Mouse (Mus musculus) hindbrain, embryonic 13.5 days (tissue): Measurements from ENCODE around the gene Fbxo46. TPM values are rescaled to one million over a fixed set of nuclear protein-coding genes. Genes with fewer than 3 reads are reported as not detected.

Source experiments
- ATAC-seq: fragments of 200-750 bp; cut with Nextera tagmentation; 2 replicates; pipeline ENCODE4 v1.8.0; 2017; ENCODE audit warnings: moderate TSS enrichment; ENCODE audit not compliant: low FRiP score
- H3K27ac ChIP-seq: fragments of 300-500 bp; sonication (generic); 2 replicates; pipeline ENCODE4 v1.5.1; 2015; ENCODE audit warnings: inconsistent platforms, mild to moderate bottlenecking, moderate library complexity
- H3K27me3 ChIP-seq: fragments of 300-500 bp; sonication (generic); 2 replicates; pipeline ENCODE4 v1.6.1; 2015; ENCODE audit warnings: mild to moderate bottlenecking, inconsistent platforms
- H3K36me3 ChIP-seq: fragments of 300-500 bp; sonication (generic); 2 replicates; pipeline ENCODE4 v1.6.1; 2015; ENCODE audit warnings: mild to moderate bottlenecking, inconsistent platforms
- H3K4me1 ChIP-seq: fragments of 300-500 bp; sonication (generic); replicated peaks from 2 replicates; pipeline ENCODE4 v1.6.1; 2015; ENCODE audit warnings: inconsistent platforms
- H3K4me2 ChIP-seq: fragments of 300-500 bp; sonication (generic); 2 replicates; pipeline ENCODE4 v1.6.1; 2015; ENCODE audit warnings: inconsistent platforms, mild to moderate bottlenecking, moderate library complexity
- H3K4me3 ChIP-seq: fragments of 300-500 bp; sonication (generic); 2 replicates; pipeline ENCODE4 v1.5.1; 2015; ENCODE audit warnings: mild to moderate bottlenecking, inconsistent platforms
- H3K9ac ChIP-seq: fragments of 300-500 bp; sonication (generic); 2 replicates; pipeline ENCODE4 v1.6.1; 2015; ENCODE audit warnings: mild to moderate bottlenecking, inconsistent platforms
- H3K9me3 ChIP-seq: fragments of 300-500 bp; sonication (generic); 2 replicates; pipeline ENCODE4 v1.6.1; 2016; ENCODE audit warnings: inconsistent platforms
- WGBS: fragments of 180-500 bp; shearing (Covaris S2); methylation state at CpG from one replicate; pipeline ENCODE4 v1.1.7; 2015; 5-methylcytosine and 5-hydroxymethylcytosine counted together
- microRNA counts: library from miRNA; unstranded; fragments of <30 nt; microRNA quantifications from one replicate; lab custom pipeline; 2016
- microRNA-seq: library from miRNA; unstranded; fragments of <30 nt; microRNA quantifications from one replicate; pipeline ENCODE4, GENCODE M21; 2016
- polyA plus RNA-seq: library from polyadenylated mRNA; unstranded; fragments of >200 nt; fragmentation: Nextera tagmentation; extraction: Ambion mirVana; gene quantifications from 2 replicates; pipeline ENCODE4 v1.2.1, GENCODE M21; 2015

The Fbxo46 gene
- polyA plus RNA-seq, 1 experiment from 2014 or later, result 18.9 TPM

DNA sequence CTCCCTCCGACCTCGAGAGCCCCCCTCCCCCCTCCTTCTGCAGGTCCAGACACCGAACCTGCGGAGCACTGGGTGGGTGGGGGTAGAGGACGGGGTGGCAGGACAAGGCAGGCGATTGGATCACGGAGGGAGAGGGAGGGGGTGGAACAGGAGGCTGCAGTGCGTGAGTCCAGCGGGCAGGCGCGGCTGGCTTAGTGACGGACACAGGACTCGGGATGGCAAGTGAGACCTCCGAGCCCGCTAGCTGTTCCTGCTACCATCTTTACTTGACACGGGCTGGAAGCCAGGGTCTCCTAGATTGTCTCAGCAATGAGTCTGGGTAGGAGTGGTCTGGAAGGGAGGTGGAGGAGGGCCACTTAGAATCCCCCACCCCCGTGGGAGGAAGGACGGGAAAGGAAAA, 58.4 kb downstream of the Fbxo46 start:
- Histone ChIP-seq H3K27me3 (peaks cover 57% of the 10 kb centered on the region), H3K4me1 (peaks cover 44% of the 10 kb centered on the region), H3K4me3 (peak overlapping the region; percentile 67), H3K9me3 (no peaks in the 10 kb centered on the region), H3K9ac (peak overlapping the region; percentile 60), H3K36me3 (peaks cover 17% of the 10 kb centered on the region), H3K4me2 (peak overlapping the region; percentile 76), H3K27ac (no peak overlapping the region)
- WGBS, result 14% methylated on average over 18 of the region's 18 CpGs
- ATAC-seq, result no peak

DNA sequence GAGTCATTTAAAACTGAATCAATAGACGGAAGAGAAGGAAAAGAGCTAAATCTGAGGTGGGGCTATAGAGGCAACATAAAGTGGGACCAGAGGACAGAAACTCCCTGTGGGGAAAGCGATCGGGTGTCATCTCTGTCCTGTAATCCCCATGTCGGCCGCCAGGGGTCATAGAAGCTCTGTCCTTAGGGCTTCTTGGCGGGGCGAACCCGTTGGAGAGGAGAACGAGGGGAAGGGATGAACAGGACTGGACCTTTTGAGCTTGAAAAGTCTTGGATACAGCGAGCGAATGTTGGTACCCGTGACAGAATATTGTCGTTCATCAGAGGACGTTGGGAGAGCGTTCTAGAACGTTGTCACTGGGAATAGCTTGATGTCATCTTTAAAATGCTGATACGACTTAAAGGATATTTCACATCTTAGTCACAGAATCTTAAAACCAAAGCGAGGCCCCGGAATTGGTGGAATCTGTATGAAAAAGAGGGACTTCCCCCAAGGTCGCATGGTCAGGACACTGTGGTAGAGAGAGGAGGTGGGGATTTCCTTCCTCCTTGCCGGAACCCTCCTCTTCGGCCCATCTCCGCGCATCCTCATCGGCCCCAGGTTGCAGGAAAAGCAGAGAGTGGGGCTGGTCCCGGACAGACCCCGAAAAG, 58.9 kb downstream of the Fbxo46 start:
- Histone ChIP-seq H3K4me3 (peak overlapping the region; percentile 67), H3K9me3 (no peaks in the 10 kb centered on the region), H3K27ac (no peak overlapping the region), H3K9ac (peak overlapping the region; percentile 60; the same call in 1 of the 2 replicates), H3K4me2 (peak overlapping the region; percentile 76), H3K36me3 (peaks cover 20% of the 10 kb centered on the region), H3K27me3 (peaks cover 54% of the 10 kb centered on the region), H3K4me1 (peaks cover 41% of the 10 kb centered on the region)
- ATAC-seq, result no peak
- 5% methylated on average over 27 of the region's 27 CpGs for WGBS

DNA sequence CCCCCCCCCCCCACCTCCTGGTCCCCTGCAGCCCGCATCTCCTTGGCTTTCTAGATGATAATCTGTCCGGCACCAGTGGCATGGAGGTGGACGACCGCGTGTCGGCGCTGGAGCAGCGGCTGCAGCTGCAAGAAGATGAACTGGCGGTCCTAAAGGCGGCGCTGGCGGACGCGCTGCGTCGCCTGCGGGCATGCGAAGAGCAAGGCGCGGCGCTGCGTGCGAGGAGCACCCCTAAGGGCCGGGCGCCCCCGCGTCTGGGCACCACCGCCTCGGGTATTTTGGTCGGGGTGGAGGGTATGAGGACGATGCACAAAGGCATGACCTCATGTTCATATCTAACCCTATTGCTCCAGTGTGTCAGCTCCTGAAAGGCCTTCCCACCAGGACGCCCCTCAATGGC, 59.5 kb downstream of the Fbxo46 start:
- 1% methylated on average over 31 of the region's 32 CpGs for WGBS
- peak overlapping the region; percentile 49; the same call in 1 of the 2 replicates for H3K9ac ChIP-seq
- H3K36me3 ChIP-seq, result peaks cover 24% of the 10 kb centered on the region

DNA sequence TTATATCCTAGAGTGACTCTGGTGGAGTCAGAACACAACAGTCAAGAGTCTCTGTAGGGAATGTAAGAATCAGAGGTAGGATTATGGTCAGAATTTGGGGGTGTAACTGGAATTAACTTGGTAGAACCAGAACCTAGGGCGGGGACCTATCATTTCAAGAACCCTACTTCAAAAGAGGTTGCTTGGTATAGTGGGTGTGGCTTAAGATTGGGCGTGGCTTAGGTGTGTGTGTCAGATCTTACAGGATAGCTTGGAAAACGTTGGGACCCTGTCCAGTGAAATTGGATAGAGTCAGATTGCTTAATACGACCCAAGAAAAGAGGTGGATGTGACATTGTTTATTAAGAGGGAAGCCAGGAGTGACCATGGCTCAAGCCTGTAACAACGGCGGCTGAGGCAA, 60.3 kb downstream of the Fbxo46 start:
- H3K36me3 ChIP-seq, result peaks cover 24% of the 10 kb centered on the region
- peaks cover 52% of the 10 kb centered on the region for H3K4me1 ChIP-seq
- peak overlapping the region; percentile 67; the same call in 1 of the 2 replicates for H3K4me3 ChIP-seq
- H3K27ac ChIP-seq, result no peak overlapping the region
- no peak for ATAC-seq
- H3K4me2 ChIP-seq, result no peak overlapping the region
- no peaks in the 10 kb centered on the region for H3K9me3 ChIP-seq
- H3K27me3 ChIP-seq, result peaks cover 48% of the 10 kb centered on the region
- H3K9ac ChIP-seq, result no peak overlapping the region; the same call in 1 of the 2 replicates
- 41% methylated on average over 6 of the region's 6 CpGs for WGBS

More for the DNA sequence above, 59.5 kb downstream of the Fbxo46 start:
- Histone ChIP-seq H3K4me1 (peaks cover 44% of the 10 kb centered on the region), H3K4me3 (peak overlapping the region; percentile 67), H3K27ac (no peak overlapping the region), H3K9me3 (no peaks in the 10 kb centered on the region), H3K4me2 (peak overlapping the region; percentile 76), H3K27me3 (peaks cover 48% of the 10 kb centered on the region)
- ATAC-seq, result no peak

DNA sequence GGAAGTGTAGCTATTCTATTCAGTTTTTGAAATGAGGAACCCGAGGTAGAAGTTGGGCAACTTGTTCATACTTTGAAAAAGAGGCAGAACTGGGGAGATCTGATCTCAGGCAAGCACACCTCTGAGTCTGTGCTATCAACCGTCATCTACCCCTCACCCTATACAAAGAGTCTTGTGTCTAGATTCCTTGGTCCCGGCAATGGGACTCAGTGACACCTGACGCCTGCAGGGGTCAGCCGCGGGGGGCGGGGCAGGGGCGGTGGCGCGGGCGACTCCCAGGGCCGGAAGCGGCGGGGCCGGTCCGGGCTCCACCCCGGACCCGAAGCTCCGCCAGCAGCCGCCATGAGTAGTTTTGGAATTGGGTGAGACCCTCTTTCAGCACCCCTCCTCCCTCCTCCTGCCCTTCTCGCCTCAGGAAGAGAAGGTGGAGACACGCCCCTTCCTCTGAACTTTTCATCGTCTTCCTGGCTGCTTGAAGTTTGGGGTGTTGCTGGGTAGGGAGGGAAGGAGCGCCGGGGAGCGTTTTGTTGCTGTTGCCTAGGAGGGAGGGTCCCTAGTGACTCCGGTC, 61.3 kb downstream of the Fbxo46 start:
- Histone ChIP-seq H3K9me3 (no peaks in the 10 kb centered on the region), H3K4me3 (peak overlapping the region; percentile 34), H3K4me1 (peaks cover 59% of the 10 kb centered on the region), H3K27me3 (peaks cover 48% of the 10 kb centered on the region), H3K36me3 (peaks cover 32% of the 10 kb centered on the region), H3K4me2 (peak overlapping the region; percentile 52), H3K27ac (no peak overlapping the region), H3K9ac (peak overlapping the region; percentile 65)
- 4% methylated on average over 26 of the region's 27 CpGs for WGBS
- no peak for ATAC-seq

DNA sequence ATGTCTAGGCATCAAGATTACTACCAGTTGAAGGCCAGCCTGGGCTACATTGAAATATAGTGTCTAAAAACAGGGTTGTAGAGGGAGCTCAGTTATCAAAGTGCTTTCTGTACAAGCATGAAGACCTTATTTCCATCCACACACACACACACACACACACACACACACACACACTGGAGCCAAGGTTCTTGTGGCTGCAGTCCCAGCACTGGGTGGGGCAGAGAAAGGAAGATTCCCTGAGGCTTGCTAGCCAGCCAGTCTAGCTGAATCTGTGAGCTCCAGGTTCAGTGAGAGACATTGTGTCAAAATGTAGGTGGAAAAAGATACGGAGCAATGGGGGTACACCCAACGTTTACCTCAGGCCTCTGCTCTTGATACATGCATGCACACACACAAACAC, 64.6 kb downstream of the Fbxo46 start:
- Histone ChIP-seq H3K27ac (peak overlapping the region; percentile 78), H3K9me3 (no peaks in the 10 kb centered on the region), H3K27me3 (peaks cover 23% of the 10 kb centered on the region), H3K4me3 (no peak overlapping the region), H3K36me3 (peaks cover 56% of the 10 kb centered on the region), H3K9ac (no peak overlapping the region), H3K4me2 (no peak overlapping the region), H3K4me1 (peaks cover 33% of the 10 kb centered on the region)
- 80% methylated on average over 2 of the region's 2 CpGs for WGBS
- no peak for ATAC-seq

DNA sequence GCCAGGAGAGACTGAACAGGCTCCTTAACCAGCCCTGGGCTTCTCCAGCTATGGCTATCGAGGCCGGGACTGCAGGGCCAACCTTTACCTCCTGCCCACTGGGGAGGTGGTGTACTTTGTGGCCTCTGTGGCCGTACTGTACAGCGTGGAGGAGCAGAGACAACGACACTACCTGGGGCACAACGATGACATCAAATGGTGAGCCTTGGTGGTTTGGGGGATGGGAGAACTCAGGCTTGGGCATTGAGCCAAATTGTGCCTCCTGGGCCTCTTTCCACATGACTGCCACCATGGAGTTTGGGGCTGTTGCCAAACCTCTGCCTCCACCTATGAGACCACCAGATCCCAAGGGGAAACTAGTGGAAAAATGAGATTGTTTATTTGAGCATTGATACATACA, 65.1 kb downstream of the Fbxo46 start:
- peak overlapping the region; percentile 78 for H3K27ac ChIP-seq
- peaks cover 59% of the 10 kb centered on the region for H3K36me3 ChIP-seq
- no peak overlapping the region for H3K9ac ChIP-seq
- peaks cover 18% of the 10 kb centered on the region for H3K27me3 ChIP-seq
- no peak overlapping the region for H3K4me2 ChIP-seq
- WGBS, result 63% methylated on average over 6 of the region's 6 CpGs
- no peaks in the 10 kb centered on the region for H3K9me3 ChIP-seq
- peaks cover 28% of the 10 kb centered on the region for H3K4me1 ChIP-seq
- ATAC-seq, result peak; percentile 49
- no peak overlapping the region for H3K4me3 ChIP-seq

MicroRNA genes within 50 kb of the gene (microRNA counts, 519-probe panel; counts per million panel counts)
- microRNA mmu-miR-330 (lab: Ali Mortazavi, UCI), result 51.3 counts per million

Small RNA genes within 50 kb of the gene (microRNA-seq; reads per million reads assigned to microRNA genes)
- not detected for gene Mir3100
- gene Mir330, result 455 reads per million, percentile 68 among the genes with 10 or more reads in this experiment

Other genes starting within 250 kb of the Fbxo46 start
- gene Pglyrp1, start 248.5 kb upstream of the Fbxo46 start, polyA plus RNA-seq, result 13.7 TPM in 2 replicates
- gene Ccdc61, start 209.4 kb upstream of the Fbxo46 start, polyA plus RNA-seq, result 23.5 and 23.6 TPM in 2 replicates
- gene Nova2, start 194.0 kb upstream of the Fbxo46 start, polyA plus RNA-seq, result 14.9 and 15.8 TPM in 2 replicates
- 0.75 and 1.1 TPM in 2 replicates for gene Nanos2, start 132.5 kb upstream of the Fbxo46 start, polyA plus RNA-seq
- gene Mypop, start 128.6 kb upstream of the Fbxo46 start, polyA plus RNA-seq, result 4.8 and 5.2 TPM in 2 replicates
- 23.4 and 24.6 TPM in 2 replicates for gene Irf2bp1, start 115.8 kb upstream of the Fbxo46 start, polyA plus RNA-seq
- gene Foxa3, start 96.3 kb upstream of the Fbxo46 start, polyA plus RNA-seq, result not detected in 2 replicates
- gene Sympk, start 95.5 kb upstream of the Fbxo46 start, polyA plus RNA-seq, result 29.7 and 30.1 TPM in 2 replicates
- gene Rsph6a, start 65.2 kb upstream of the Fbxo46 start, polyA plus RNA-seq, result not detected in 2 replicates
- gene Dmwd, start 43.6 kb upstream of the Fbxo46 start, polyA plus RNA-seq, result 25.4 and 25.6 TPM in 2 replicates
- 9.4 and 11.6 TPM in 2 replicates for gene Dmpk, start 36.0 kb upstream of the Fbxo46 start, polyA plus RNA-seq
- 2.4 and 2.8 TPM in 2 replicates for gene Six5, start 25.3 kb upstream of the Fbxo46 start, polyA plus RNA-seq
- 2.2 and 3.6 TPM in 2 replicates for gene Gm4969, start 1.5 kb upstream of the Fbxo46 start, polyA plus RNA-seq
- gene Qpctl, start 29.4 kb downstream of the Fbxo46 start, polyA plus RNA-seq, result 23.1 and 23.8 TPM in 2 replicates
- gene Snrpd2, start 29.9 kb downstream of the Fbxo46 start, polyA plus RNA-seq, result 123 and 128 TPM in 2 replicates
- 1.6 and 2.3 TPM in 2 replicates for gene Gipr, start 46.3 kb downstream of the Fbxo46 start, polyA plus RNA-seq
- 6.6 and 8.2 TPM in 2 replicates for gene Eml2, start 56.6 kb downstream of the Fbxo46 start, polyA plus RNA-seq
- gene Gpr4, start 92.7 kb downstream of the Fbxo46 start, polyA plus RNA-seq, result 1.8 and 2.3 TPM in 2 replicates
- gene Opa3, start 108.5 kb downstream of the Fbxo46 start, polyA plus RNA-seq, result 36.9 and 37.1 TPM in 2 replicates
- 38.5 and 39.7 TPM in 2 replicates for gene Vasp, start 152.0 kb downstream of the Fbxo46 start, polyA plus RNA-seq
- 0.49 and 0.69 TPM in 2 replicates for gene Ppm1n, start 160.2 kb downstream of the Fbxo46 start, polyA plus RNA-seq
- 101 and 104 TPM in 2 replicates for gene Rtn2, start 162.8 kb downstream of the Fbxo46 start, polyA plus RNA-seq
- gene Fosb, start 190.2 kb downstream of the Fbxo46 start, polyA plus RNA-seq, result 0.06 and 0.08 TPM in 2 replicates
- 84.9 and 96.6 TPM in 2 replicates for gene Ercc1, start 224.9 kb downstream of the Fbxo46 start, polyA plus RNA-seq
- gene Cd3eap, start 239.6 kb downstream of the Fbxo46 start, polyA plus RNA-seq, result 20.9 and 22.1 TPM in 2 replicates
- gene Ppp1r13l, start 239.9 kb downstream of the Fbxo46 start, polyA plus RNA-seq, result 1.4 and 2.2 TPM in 2 replicates